Mouse (Mus musculus) left cerebral cortex, postnatal 10 days (tissue): ENCODE results near the gene Tjp3. TPM values are rescaled to one million over a fixed set of nuclear protein-coding genes. Genes with fewer than 3 reads are reported as not detected.
A peak's percentile ranks its signal among the peaks of the same experiment; 100 is the strongest.

Source experiments
- DNase-seq, 2 experiments: peaks; one replicate each; pipeline ENCODE4 v3.0.0; 2021 to 2022; ENCODE audit warnings: low spot score in 2 of 2, mixed read lengths in 1 of 2; ENCODE audit errors: extremely low spot score in 1 of 2
- intact Hi-C: fragments of 180-260 bp; cut with DNase I; formaldehyde crosslinking; loops from one replicate; pipeline ENCODE4 v1.15.1; 2025
- total RNA-seq, 2 experiments: library from RNA; stranded (reverse); gene quantifications; 2 replicates each; pipeline ENCODE4 v1.2.3; 2021

Tjp3 gene
- total RNA-seq, 2 experiments from 2014 or later, result 0.39 to 0.49 TPM

DNA sequence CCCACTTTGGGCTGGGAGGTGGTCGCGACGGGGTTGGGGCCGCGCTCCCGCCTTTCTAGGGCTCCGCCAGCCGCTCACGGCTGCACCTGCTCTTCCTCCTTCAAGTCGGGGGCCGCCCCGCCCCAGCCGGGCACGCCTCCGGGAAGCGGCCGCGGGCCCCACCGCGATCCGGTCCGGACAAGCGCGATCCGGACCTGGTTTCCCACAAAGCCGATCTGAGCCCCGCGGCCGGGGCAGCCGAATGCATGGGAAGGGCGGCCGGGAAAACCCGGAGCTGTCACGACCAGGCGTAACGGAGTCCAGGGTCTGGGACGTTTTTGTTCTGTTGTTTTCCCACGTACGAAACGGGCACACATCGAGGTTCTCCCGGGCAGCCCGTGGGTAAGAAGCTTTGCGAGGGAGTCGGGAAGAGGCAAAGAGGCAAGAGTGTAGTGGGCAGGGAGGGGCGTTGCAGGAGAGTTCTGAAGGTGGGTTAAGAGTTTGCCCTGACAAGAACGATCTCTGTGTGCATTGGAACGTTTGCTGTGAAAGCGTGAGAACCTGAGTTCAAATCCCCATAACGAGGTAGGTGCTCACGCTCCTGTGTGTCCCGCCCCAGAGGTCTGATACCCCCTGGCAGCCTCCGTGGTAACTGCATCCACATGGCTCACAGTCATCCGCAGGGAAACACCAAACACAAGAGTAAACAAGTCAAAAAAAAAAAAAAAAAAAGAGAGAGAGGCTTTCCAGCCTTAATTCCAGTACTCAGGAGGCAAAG, 5.5 kb downstream of the Tjp3 start:
- DNase-seq, result peak; percentile 79 to 92
- intact Hi-C loops, result loop anchor here (5.0 kb wide), 1 partner anchor 36 kb away; the partner anchor contains the start of gene Cactin

DNA sequence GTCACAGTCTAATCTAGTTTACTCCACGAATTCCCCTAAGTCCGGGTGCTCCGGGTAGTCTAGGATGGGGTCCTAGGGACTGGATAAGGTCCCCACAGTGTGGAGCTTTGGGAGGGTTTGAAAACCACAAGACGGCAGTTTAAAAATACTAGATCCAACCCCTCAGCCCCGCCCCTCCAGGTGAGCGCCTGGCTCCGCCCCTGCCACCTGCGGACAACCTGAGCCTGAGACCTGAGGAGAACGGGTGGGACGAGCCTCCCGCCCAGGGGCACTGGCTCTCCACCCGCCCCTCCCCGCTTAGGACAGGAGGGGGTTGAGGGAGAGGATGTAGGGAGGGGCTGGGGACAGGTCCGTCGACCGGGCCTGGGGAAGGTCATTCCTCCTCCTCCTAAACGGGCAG, 6.7 kb downstream of the Tjp3 start:
- DNase-seq, result no peak
- intact Hi-C loops, result loop anchor here (5.0 kb wide), 1 partner anchor 38 kb away; the partner anchor contains the start of gene Cactin

DNA sequence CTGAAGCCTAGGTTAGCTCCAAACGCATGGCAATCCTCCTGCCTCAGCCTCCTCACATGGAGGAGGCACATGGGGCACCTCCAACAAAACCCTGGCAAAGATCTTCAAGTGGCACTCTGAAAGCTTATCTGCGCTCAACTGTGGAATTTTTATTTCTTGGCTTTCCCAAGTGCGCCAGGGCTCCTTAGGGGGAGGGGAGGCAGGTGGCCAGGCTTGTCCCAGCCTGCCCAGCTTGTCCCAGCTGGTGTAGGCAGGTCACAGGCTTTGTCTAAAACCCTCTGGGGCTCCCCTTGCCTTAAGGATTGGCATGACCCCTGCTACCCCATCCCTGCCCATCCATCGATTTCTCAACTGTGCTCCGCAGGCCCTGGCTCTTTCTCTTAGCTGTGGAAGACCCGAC, 7.2 kb downstream of the Tjp3 start:
- no peak for DNase-seq
- intact Hi-C loops, result no loop called here

DNA sequence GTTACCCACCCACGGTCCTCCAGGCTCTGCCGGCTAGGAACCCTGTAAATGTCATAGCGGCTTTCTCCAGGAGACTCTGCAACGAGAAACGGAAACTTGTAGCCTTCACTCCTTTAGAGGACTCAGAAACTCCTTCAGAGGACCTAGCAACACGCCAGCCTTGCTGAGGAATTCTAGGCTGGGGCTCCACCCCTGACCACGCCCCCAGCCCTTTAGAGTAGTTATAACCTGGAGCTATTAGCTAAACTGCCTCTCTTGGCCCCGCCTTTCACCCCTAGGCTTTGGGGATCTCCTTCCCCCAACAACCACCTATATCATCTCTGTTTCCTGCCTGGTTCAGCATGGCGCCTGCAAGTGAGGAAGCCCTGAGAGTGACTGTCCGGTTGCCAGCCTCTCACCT, 11.9 kb downstream of the Tjp3 start:
- DNase-seq, result no peak
- intact Hi-C loops, result no loop called here

DNA sequence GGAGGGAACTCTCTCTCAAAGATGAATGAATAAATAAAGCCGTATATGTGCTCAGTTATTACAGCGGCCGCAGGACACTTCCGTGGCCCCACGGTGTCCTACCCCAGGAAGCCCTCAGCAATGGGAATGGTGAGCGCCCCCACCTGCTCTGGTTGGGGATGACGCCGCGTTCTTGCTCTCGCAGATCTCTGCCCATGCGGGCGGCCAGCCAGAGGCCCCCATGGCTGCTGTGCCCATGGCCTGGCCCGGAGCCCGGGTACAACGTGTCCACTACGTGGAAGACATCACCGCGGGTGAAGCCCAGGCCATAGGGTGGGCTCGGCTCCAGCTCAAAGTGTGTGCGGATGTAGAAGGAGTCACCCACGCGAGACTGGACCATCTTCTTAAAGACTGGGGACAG, 13.7 kb downstream of the Tjp3 start:
- intact Hi-C loops, result no loop called here
- DNase-seq, result no peak

DNA sequence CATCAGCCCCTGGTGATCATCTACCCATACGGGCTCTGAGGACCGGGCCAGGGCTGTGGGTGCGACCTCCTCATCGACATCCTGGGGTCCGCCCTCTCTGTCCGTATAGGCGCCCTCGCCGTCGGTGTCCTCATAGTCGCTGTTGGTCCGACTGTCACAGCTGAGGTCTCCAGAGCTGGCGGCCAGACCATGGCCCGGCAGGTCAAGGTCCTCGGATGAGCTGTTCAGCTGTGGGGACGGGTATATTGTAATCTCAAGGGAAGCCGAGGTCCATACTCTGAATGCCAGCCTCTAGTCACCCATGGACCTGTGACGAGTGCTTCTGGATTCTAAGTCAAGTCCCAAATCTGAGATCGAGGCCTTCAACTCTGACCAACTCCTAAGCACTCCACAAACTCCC, 17.5 kb downstream of the Tjp3 start:
- DNase-seq, result no peak
- intact Hi-C loops, result no loop called here

- intact Hi-C loops, result no loop called here
- no peak for DNase-seq
Observed at GRCm38 (mm10) chr10:81272356-81272755, 19.0 kb downstream of the Tjp3 start.

- intact Hi-C loops, result no loop called here
- DNase-seq, result no peak
Observed at GRCm38 (mm10) chr10:81268643-81269412, 22.6 kb downstream of the Tjp3 start.

DNA sequence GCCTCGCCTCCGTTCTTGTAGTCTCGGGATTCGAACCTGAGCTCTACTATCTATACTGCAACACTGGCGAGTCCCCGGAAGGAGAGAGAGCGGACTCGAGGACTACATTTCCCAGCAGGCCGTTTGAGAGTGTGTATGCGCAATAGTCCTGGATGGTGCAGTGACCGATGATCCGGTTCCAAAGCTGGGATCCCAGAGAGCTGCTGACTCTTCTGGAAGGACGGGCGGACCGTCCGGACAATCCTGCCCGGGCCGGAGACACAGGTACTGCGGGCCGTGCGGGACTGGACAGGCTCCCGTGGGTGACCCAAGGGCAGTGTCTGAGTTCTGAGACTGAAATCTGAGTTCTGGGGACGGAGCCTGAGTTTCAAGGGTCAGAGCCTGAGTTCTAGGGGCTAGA, 23.3 kb downstream of the Tjp3 start:
- DNase-seq, result peak; percentile 86
- intact Hi-C loops, result no loop called here

- DNase-seq, result peak; percentile 93 to 97
- intact Hi-C loops, result no loop called here
Observed at GRCm38 (mm10) chr10:81266211-81267105, 24.9 kb downstream of the Tjp3 start, which contains the start of the genes Mrpl54 and Apba3. Gene Mrpl54, minus strand, starts transcription at chr10:81266934. Gene Apba3, plus strand, starts transcription at chr10:81266960.

DNA sequence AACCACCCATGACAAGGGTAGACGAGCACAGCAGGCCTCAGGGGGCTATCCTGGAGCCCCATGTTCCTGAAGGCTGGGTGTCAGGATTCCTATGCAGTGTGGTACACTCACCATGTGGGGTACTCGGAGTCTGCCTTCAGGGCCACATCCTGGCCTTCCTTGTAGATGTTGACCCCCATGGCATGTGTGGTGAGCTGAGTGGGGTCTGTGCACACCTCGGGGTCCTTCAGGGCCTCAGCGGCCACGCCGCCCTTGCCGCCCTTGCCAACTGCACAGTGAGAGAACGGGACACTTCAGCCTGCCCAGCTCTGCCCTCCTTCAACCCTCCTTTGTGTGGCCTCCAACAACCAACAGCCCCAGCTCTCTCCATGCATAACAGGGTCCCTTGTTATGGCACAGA, 25.8 kb downstream of the Tjp3 start:
- no peak for DNase-seq
- intact Hi-C loops, result no loop called here

DNA sequence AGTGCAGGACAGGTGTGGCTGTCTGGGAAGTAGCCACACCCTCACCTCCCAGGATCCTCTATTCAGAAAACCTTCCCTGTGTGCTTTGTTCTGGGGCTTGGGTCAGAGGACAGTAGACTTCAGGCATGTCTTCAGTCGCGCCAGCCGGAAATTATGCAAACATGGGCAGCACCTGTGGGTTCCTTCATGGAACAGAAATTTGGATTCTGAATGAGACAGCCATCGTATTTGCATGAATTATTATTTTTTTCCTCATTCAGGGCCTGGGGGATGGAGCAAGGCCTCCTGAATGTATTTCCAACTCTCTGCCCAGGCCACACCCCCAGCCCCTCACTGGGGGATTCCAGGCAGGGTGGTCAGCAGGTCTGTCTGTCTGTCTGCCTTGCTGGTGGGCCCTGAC, 30.4 kb downstream of the Tjp3 start:
- intact Hi-C loops, result no loop called here

GRCm38 (mm10) chr10:81259225-81259884, 32.0 kb downstream of the Tjp3 start:
- intact Hi-C loops, result no loop called here
- DNase-seq, result peak in 1 of 2 experiments; percentile 67

More for the DNA sequence above, 30.4 kb downstream of the Tjp3 start:
- no peak for DNase-seq

DNA sequence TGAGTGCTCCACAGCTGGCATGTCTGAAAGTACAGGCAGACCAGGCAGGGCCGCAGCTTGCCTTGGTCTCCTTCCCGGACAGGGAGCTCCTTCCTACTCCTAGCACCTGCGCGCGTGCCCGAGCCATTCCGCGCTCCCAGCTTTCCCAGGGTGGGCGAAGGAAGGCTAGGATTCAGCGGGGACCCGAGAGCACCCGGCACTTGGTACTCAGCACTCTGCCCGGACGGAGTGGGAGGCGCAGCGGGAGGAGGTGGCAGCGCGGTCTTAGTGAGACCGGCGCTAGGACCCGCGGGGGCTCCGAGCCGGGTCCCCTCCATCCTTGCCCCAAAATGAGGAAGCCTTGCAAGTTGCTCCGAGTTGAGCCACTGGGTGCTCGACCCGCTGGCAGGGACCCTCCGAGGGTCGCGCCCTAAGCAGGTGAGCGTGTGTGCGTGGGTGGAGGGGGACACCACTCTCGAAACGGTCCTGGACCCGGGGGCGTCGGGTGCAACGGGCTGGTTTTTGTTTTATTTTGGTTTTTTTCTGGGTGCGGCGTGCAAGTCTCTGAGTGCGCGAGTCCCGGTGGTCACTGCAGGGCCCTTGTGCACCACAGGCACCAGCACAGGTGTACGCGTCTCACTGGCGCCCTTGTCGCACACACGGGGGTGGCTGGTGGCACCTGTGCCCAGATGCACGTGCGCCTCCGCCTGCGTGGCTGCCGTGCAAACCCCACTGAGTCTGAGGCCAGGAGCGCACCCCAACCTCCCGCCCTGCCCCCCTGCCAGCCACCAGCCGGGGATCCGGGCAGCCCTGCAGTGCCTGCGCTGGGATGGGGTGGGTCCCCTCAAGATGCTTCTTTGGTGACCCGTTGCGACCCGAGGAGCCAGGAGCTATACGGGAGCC, 34.0 kb downstream of the Tjp3 start:
- intact Hi-C loops, result no loop called here
- peak in 1 of 2 experiments; percentile 66 for DNase-seq

- intact Hi-C loops, result no loop called here
- DNase-seq, result no peak
Observed at GRCm38 (mm10) chr10:81254886-81255285, 36.5 kb downstream of the Tjp3 start.

DNA sequence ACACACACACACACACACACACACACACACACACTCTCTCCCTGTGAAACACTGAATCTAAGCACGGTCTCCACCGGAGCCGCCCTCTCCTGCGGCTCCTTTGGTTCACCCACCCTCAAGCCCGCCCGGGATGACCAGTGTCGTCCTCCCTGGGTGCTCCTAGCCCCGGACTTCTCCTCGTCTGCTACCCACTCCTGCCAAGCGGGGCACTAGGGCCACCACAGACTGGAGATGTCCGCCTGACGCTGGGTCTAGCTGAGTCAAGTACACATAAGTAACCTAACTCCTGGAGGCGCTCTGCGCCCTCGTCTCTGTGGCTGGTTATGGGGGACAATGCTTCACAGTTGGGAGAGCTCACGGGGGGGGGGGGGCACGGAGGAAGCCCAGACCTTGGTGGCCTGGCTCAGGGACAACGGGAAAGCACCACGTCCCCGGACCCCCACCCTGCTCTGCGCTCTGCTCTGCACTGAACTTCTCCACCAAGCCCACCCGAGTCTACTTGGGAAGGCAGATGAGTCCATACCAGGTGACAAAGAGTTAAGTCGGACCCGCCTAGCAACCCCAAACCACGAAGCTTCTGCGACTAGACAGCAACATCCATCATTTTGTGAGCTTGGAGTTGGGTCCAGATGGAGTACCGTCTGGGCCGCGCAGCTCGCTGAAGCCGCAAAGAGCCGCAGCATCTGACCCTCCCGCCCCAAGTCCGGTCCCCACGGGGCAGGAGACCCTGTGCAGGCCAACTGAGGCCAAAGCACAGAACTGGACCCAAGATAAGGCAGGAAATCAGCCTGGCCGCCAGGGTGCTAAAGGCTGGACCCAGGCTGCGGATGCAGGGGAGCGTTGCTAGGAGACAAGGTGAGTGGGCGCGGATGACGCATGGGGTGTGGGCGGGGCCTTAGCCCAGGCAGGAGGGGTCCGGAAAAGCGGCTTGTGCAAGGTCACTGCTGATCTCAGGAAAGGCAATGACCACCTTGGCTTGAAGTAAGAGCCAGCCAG, 38.7 kb downstream of the Tjp3 start, which contains the start of gene Matk:
TSS of gene Matk (plus strand) at position 512 of the 996 bp plus-strand sequence.
- intact Hi-C loops, result no loop called here
- peak; percentile 84 to 88 for DNase-seq
